Mouse (Mus musculus) MEL (cell line): ENCODE measurements around the gene 1700025F22Rik. TPM values are rescaled to one million over a fixed set of nuclear protein-coding genes. Genes with fewer than 3 reads are reported as not detected.
"Not testable (repeated sequence)": the region's sequence is repeated elsewhere in the genome, so short reads cannot be mapped to it uniquely, and the experiment has no call there.

Experiments used
- DNase-seq: peaks from one replicate; pipeline ENCODE4 v3.0.0; 2011; ENCODE audit warnings: low read depth, low spot score
- H3K27ac ChIP-seq: 2 replicates; pipeline ENCODE4 v1.5.1; 2012; ENCODE audit warnings: low read depth, mild to moderate bottlenecking, control low read depth, low read length, moderate library complexity; ENCODE audit not compliant: control insufficient read depth
- H3K27me3 ChIP-seq, 2 experiments: fragments of 150-350 bp in 1 of 2; sonication (generic) in 1 of 2; 2 replicates each; pipeline ENCODE4 v1.6.1; 2012; ENCODE audit warnings: low read length in 2 of 2, mild to moderate bottlenecking in 2 of 2, improper control_type of control experiment in 1 of 2, moderate library complexity in 1 of 2; ENCODE audit not compliant: insufficient read depth in 2 of 2, control insufficient read depth in 1 of 2
- H3K36me3 ChIP-seq, 2 experiments: 2 replicates each; pipeline ENCODE4 v1.6.1; 2012 to 2014; ENCODE audit warnings: low read length in 2 of 2, improper control_type of control experiment in 1 of 2, inconsistent platforms in 1 of 2, mild to moderate bottlenecking in 1 of 2; ENCODE audit not compliant: insufficient read depth in 2 of 2, control insufficient read depth in 1 of 2
- H3K4me1 ChIP-seq, 2 experiments: fragments of 150-350 bp in 1 of 2; sonication (generic) in 1 of 2; 2 replicates each; pipeline ENCODE4 v1.6.1; 2012; ENCODE audit warnings: low read length in 2 of 2, improper control_type of control experiment in 1 of 2, mild to moderate bottlenecking in 1 of 2; ENCODE audit not compliant: insufficient read depth in 2 of 2, control insufficient read depth in 1 of 2
- H3K4me3 ChIP-seq, 2 experiments: fragments of 150-350 bp in 1 of 2; sonication (generic) in 1 of 2; 2 replicates each; pipeline ENCODE4 v1.5.1; 2012; ENCODE audit warnings: low read depth in 2 of 2, low read length in 2 of 2, mild to moderate bottlenecking in 2 of 2, moderate library complexity in 2 of 2, control low read depth in 1 of 2, improper control_type of control experiment in 1 of 2; ENCODE audit not compliant: control insufficient read depth in 1 of 2, insufficient read depth in 1 of 2
- H3K79me2 ChIP-seq: 2 replicates; pipeline ENCODE4 v1.6.1; 2012; ENCODE audit warnings: mild to moderate bottlenecking, low read length, moderate library complexity; ENCODE audit not compliant: control insufficient read depth, poor library complexity, insufficient read depth
- H3K9ac ChIP-seq: 2 replicates; pipeline ENCODE4 v1.6.1; 2012; ENCODE audit warnings: low read depth, mild to moderate bottlenecking, control low read depth, low read length, moderate library complexity; ENCODE audit not compliant: control insufficient read depth, poor library complexity, severe bottlenecking
- H3K9me3 ChIP-seq: fragments of 150-350 bp; sonication (generic); replicated peaks from 2 replicates; pipeline ENCODE4 v1.6.1; 2012; ENCODE audit warnings: mild to moderate bottlenecking, low read length, improper control_type of control experiment, moderate library complexity; ENCODE audit not compliant: insufficient read depth
- BHLHE40 ChIP-seq: IDR thresholded peaks from 2 replicates; pipeline ENCODE4 v1.6.1; 2012; ENCODE audit warnings: low read depth, mild to moderate bottlenecking, inconsistent platforms, low read length, improper control_type of control experiment, borderline replicate concordance
- CHD1 ChIP-seq: IDR thresholded peaks from 2 replicates; pipeline ENCODE4 v1.6.1; 2012; ENCODE audit warnings: low read depth, mild to moderate bottlenecking, inconsistent platforms, low read length, improper control_type of control experiment
- CHD2 ChIP-seq: IDR thresholded peaks from 2 replicates; pipeline ENCODE4 v1.6.1; 2011; ENCODE audit warnings: low read length, improper control_type of control experiment
- E2F4 ChIP-seq: IDR thresholded peaks from 2 replicates; pipeline ENCODE4 v1.6.1; 2011; ENCODE audit warnings: low read depth, low read length, improper control_type of control experiment, borderline replicate concordance
- ELF1 ChIP-seq: IDR thresholded peaks from 2 replicates; pipeline ENCODE4 v1.6.1; 2014; ENCODE audit warnings: low read depth, mild to moderate bottlenecking, inconsistent platforms, low read length, improper control_type of control experiment, moderate library complexity
- ETS1 ChIP-seq: IDR thresholded peaks from 2 replicates; pipeline ENCODE4 v1.6.1; 2012; ENCODE audit warnings: low read depth, mild to moderate bottlenecking, inconsistent platforms, low read length, improper control_type of control experiment, moderate library complexity
- GATA1 ChIP-seq: IDR thresholded peaks from 2 replicates; pipeline ENCODE4 v1.6.1; 2011; ENCODE audit warnings: low read depth, low read length, improper control_type of control experiment
- HCFC1 ChIP-seq: IDR thresholded peaks from 2 replicates; pipeline ENCODE4 v1.6.1; 2012; ENCODE audit warnings: low read depth, mild to moderate bottlenecking, inconsistent platforms, low read length, improper control_type of control experiment, moderate library complexity
- KAT2A ChIP-seq: conservative IDR thresholded peaks from 2 replicates; pipeline ENCODE4 v1.6.1; 2012; ENCODE audit warnings: low read depth, low read length, improper control_type of control experiment, inconsistent platforms
- MAFK ChIP-seq: IDR thresholded peaks from 2 replicates; pipeline ENCODE4 v1.6.1; 2011; ENCODE audit warnings: low read depth, mild to moderate bottlenecking, low read length, improper control_type of control experiment, borderline replicate concordance
- MAX ChIP-seq: IDR thresholded peaks from 2 replicates; pipeline ENCODE4 v1.6.1; 2011; ENCODE audit warnings: low read length, improper control_type of control experiment
- MAZ ChIP-seq: IDR thresholded peaks from 2 replicates; pipeline ENCODE4 v1.6.1; 2012; ENCODE audit warnings: low read depth, mild to moderate bottlenecking, inconsistent platforms, low read length, improper control_type of control experiment
- MYB ChIP-seq: IDR thresholded peaks from 2 replicates; pipeline ENCODE4 v1.6.1; 2011; ENCODE audit warnings: mild to moderate bottlenecking, low read depth, low read length, improper control_type of control experiment
- NELFE ChIP-seq: IDR thresholded peaks from 2 replicates; pipeline ENCODE4 v1.6.1; 2011; ENCODE audit warnings: low read depth, low read length, improper control_type of control experiment
- NRF1 ChIP-seq: IDR thresholded peaks from 2 replicates; pipeline ENCODE4 v1.6.1; 2014; ENCODE audit warnings: low read depth, mild to moderate bottlenecking, inconsistent platforms, low read length, improper control_type of control experiment, moderate library complexity; ENCODE audit not compliant: poor library complexity, insufficient read depth, severe bottlenecking
- POLR2A ChIP-seq, 2 experiments: IDR thresholded peaks; 2 replicates each; pipeline ENCODE4 v1.6.1; 2011 to 2012; ENCODE audit warnings: low read length in 2 of 2, mild to moderate bottlenecking in 2 of 2, control low read depth in 1 of 2, improper control_type of control experiment in 1 of 2, low read depth in 1 of 2, moderate library complexity in 1 of 2; ENCODE audit not compliant: control insufficient read depth in 1 of 2, insufficient read depth in 1 of 2, poor library complexity in 1 of 2
- POLR2AphosphoS2 ChIP-seq: IDR thresholded peaks from 2 replicates; pipeline ENCODE4 v1.6.1; 2011; ENCODE audit warnings: low read length, improper control_type of control experiment
- RCOR1 ChIP-seq: IDR thresholded peaks from 2 replicates; pipeline ENCODE4 v1.6.1; 2012; ENCODE audit warnings: low read depth, mild to moderate bottlenecking, inconsistent platforms, low read length, improper control_type of control experiment
- SIN3A ChIP-seq: IDR thresholded peaks from 2 replicates; pipeline ENCODE4 v1.6.1; 2012; ENCODE audit warnings: low read length, improper control_type of control experiment, inconsistent platforms
- SMC3 ChIP-seq: IDR thresholded peaks from 2 replicates; pipeline ENCODE4 v1.6.1; 2011; ENCODE audit warnings: low read depth, low read length, improper control_type of control experiment
- TCF12 ChIP-seq: IDR thresholded peaks from 2 replicates; pipeline ENCODE4 v1.6.1; 2014; ENCODE audit warnings: low read depth, mild to moderate bottlenecking, inconsistent platforms, low read length, improper control_type of control experiment, moderate library complexity
- UBTF ChIP-seq: IDR thresholded peaks from 2 replicates; pipeline ENCODE4 v1.6.1; 2012; ENCODE audit warnings: low read depth, mild to moderate bottlenecking, inconsistent platforms, low read length, improper control_type of control experiment, moderate library complexity, borderline replicate concordance; ENCODE audit not compliant: insufficient read depth
- USF1 ChIP-seq: IDR thresholded peaks from 2 replicates; pipeline ENCODE4 v1.6.1; 2014; ENCODE audit warnings: low read depth, mild to moderate bottlenecking, inconsistent platforms, low read length, improper control_type of control experiment, moderate library complexity
- USF2 ChIP-seq, 2 experiments: IDR thresholded peaks; 2 replicates each; pipeline ENCODE4 v1.6.1; 2011 to 2012; ENCODE audit warnings: improper control_type of control experiment in 2 of 2, low read length in 2 of 2, borderline replicate concordance in 1 of 2, inconsistent platforms in 1 of 2, low read depth in 1 of 2, mild to moderate bottlenecking in 1 of 2; ENCODE audit not compliant: insufficient read depth in 1 of 2
- ZC3H11A ChIP-seq: IDR thresholded peaks from 2 replicates; pipeline ENCODE4 v1.6.1; 2012; ENCODE audit warnings: low read depth, mild to moderate bottlenecking, inconsistent platforms, low read length, improper control_type of control experiment
- polyA plus RNA-seq, 2 experiments: library from polyadenylated mRNA; stranded (reverse) in 1 of 2; unstranded in 1 of 2; fragments of >175 nt in 1 of 2; fragments of >200 nt in 1 of 2; gene quantifications; 2 replicates each; pipeline versions ENCODE4 v1.2.1 to v1.2.4; 2012; ENCODE audit warnings: low replicate concordance in 2 of 2, low read depth in 1 of 2; ENCODE audit not compliant: insufficient read length in 2 of 2, insufficient read depth in 1 of 2, missing spikeins in 1 of 2
- total RNA-seq: library from RNA; depleted of rRNA; stranded (reverse); fragments of 300-350 nt; gene quantifications from 2 replicates; pipeline ENCODE4 v1.2.3, GENCODE M21; 2012

1700025F22Rik gene
- total and polyA plus RNA-seq, 3 experiments, result not detected

DNA sequence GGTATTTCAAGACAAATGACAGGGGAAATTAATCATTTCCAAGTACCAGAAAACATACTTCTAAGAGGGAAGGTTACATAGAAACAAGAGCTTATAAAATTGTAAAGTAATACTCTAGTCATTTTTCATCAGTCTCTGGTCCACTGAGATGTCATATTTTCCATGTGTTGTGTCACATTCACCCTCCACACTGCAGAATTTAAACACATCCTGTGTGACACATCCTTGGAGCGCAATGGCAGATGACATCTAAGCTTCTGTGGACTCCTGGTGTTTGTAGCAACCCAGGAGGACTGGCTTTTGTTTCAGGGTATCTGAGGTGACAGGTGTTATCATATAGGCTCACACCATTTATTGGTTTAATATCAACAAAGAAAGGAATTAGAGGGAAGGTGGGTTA is 35.4 kb downstream of the 1700025F22Rik start:
- Histone ChIP-seq H3K9ac (no peak overlapping the region), H3K27ac (no peak overlapping the region), H3K27me3 (peaks cover 0 to 2% of the 10 kb centered on the region in 2 experiments; a peak in 1 of 4 replicates), H3K4me3 (no peak overlapping the region), H3K36me3 (no peaks in the 10 kb centered on the region), H3K79me2 (no peaks in the 10 kb centered on the region), H3K9me3 (no peaks in the 10 kb centered on the region), H3K4me1 (no peaks in the 10 kb centered on the region)
- TF ChIP-seq BHLHE40 (no peak), MAFK (no peak), HCFC1 (no peak), ETS1 (no peak), CHD2 (no peak), MAX (no peak), SMC3 (no peak), ZC3H11A (no peak), MAZ (no peak), POLR2AphosphoS2 (no peak), CHD1 (no peak), POLR2A (IDR thresholded peaks at IDR 0.05; ENCODE audit: control insufficient read depth in 1 of 2, insufficient read depth in 1 of 2, low read depth in 1 of 2, low read length in 2 of 2, poor library complexity in 1 of 2) (no peak), TCF12 (no peak)
- no peak for DNase-seq

DNA sequence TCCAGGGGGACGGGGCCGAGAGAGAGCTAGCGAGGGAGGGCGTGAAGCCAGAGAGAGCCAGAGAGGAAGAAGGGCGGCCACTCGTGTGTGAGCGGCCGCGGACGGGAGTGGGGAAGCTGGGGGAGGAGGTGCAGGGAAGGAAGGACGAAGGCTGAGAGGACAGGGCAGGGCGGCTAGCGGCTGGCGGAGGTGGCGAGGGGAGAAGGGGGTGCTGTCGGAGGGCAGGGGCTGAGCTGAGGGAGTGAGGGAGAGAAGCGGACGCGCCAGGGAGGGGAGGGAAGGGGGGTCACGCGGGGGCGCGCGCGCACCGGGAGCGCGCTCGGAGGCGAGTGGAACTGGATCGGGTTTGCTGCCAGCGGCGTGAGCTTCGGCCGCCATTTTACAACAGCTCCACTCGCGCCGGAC is 44.1 kb downstream of the 1700025F22Rik start:
- H3K4me3 ChIP-seq, H3K36me3 ChIP-seq, H3K4me1 ChIP-seq, H3K9ac ChIP-seq, H3K27ac ChIP-seq, H3K79me2 ChIP-seq, H3K9me3 ChIP-seq, DNase-seq, H3K27me3 ChIP-seq: not testable (repeated sequence)

DNA sequence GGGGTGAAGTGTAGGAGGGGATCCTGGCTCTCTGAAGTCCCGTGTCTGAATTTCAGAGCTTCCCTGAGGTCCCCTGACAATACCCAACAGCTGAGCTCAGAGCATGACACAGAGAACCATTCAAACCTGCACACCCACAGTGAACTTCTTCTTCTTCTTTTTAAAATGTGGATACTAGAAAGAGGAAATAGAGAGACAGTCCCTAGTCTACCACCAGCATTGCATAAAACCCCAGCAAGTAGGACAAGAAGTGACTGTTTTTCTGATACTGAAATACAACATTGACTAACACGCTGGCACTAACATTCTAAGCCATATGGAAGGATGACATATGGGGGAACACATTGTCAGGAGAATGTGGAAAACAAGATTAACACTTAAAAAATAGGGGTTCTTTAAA is 45.8 kb downstream of the 1700025F22Rik start:
- H3K9me3 ChIP-seq, result no peaks in the 10 kb centered on the region
- H3K79me2 ChIP-seq, result no peaks in the 10 kb centered on the region
- no peak for TF ChIP-seq KAT2A
- no peak for TF ChIP-seq POLR2AphosphoS2
- no peak for TF ChIP-seq ELF1
- TF ChIP-seq SIN3A, result no peak
- no peak for TF ChIP-seq CHD1
- no peak for TF ChIP-seq MAFK
- TF ChIP-seq USF1, result no peak
- TF ChIP-seq USF2 (IDR thresholded peaks at IDR 0.05; ENCODE audit: borderline replicate concordance in 1 of 2, insufficient read depth in 1 of 2, low read depth in 1 of 2, low read length in 2 of 2), result no peak
- TF ChIP-seq NELFE, result no peak
- TF ChIP-seq E2F4, result no peak
- TF ChIP-seq UBTF, result no peak
- no peak for TF ChIP-seq GATA1
- TF ChIP-seq NRF1, result no peak
- TF ChIP-seq RCOR1, result no peak
- no peak for TF ChIP-seq BHLHE40
- no peak for TF ChIP-seq MYB
- H3K36me3 ChIP-seq, result no peaks in the 10 kb centered on the region
- no peak for DNase-seq
- H3K9ac ChIP-seq, result no peak overlapping the region
- no peak overlapping the region for H3K4me3 ChIP-seq
- no peak overlapping the region for H3K27ac ChIP-seq
- no peaks in the 10 kb centered on the region for H3K4me1 ChIP-seq
- no peaks in the 10 kb centered on the region; a peak in 1 of 4 replicates for H3K27me3 ChIP-seq
